Mouse (Mus musculus): Measurements from ENCODE around the gene Hdac7.

The Hdac7 gene

GRCm38 (mm10) chr15:97786412-97787112 lies 57.7 kb downstream of the Hdac7 start:
- DNase-seq = no peak

GRCm38 (mm10) chr15:97785731-97786411 lies 58.4 kb downstream of the Hdac7 start:
- no peak for DNase-seq

- peak; percentile 41 for DNase-seq
These were observed 59.6 kb downstream of the Hdac7 start for GRCm38 (mm10) chr15:97784561-97785161.

DNA sequence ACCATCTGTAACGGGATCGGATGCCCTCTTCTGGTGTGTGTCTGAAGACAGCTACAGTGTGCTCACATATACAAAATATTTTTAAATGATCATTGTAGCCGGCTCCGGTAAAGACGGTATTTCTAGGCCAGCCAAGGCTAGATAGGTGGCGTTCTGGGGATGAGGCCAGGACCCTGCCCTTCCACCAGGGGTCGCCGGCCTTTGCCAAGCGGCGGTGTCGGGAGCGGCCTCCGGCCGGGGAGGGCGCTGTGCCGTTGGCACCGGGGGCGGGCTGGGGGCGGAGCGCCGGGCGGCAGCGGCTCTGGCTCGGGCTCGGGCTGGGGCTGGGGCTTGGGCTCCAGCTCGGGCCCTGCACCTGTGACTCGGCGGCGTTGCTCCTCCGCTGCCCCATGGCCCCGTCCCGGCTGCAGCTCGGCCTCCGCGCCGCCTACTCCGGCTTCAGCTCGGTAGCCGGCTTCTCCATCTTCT lies 60.2 kb downstream of the Hdac7 start:
- DNase-seq = peak; percentile 94

- DNase-seq = peak; percentile 88
These were observed 61.6 kb downstream of the Hdac7 start for GRCm38 (mm10) chr15:97782749-97783105.

DNA sequence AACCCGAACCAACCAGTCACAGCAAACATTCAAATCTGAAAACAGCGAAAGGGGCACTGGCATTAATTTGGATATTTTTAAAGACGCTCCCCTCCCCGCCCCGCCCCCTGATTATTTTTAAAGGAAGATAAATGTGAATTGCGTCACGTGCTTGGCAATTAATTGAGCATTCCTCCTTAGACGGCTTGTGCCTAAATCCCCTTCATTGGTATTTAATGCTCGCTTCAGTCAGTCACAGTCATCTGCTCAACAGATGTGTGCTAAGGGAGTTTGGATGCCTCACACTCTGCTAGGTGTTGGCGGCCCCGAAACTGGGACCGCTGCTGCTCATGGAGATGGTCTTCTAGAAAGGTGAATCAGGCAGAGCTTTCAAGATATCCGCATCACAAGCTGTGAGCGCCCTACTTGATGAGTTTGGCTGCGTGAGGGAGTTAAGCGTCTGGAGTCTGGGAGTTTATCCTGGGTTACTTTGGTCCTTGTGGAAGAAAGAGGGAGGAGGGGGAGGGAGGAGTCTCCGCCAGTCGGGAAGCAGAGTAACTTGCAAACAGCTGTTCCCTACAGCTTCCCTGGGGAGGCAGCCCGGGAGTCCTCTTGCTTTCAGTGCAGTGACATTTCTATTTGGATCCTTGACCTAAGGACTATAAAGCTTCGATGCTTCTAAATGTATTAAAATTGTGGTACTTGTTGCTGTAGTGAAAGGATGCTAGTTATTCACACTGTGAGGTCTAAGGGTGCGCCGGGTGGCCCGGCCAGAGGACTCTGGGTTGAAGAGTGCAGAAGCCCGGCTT lies 62.1 kb downstream of the Hdac7 start:
- DNase-seq = no peak

DNA sequence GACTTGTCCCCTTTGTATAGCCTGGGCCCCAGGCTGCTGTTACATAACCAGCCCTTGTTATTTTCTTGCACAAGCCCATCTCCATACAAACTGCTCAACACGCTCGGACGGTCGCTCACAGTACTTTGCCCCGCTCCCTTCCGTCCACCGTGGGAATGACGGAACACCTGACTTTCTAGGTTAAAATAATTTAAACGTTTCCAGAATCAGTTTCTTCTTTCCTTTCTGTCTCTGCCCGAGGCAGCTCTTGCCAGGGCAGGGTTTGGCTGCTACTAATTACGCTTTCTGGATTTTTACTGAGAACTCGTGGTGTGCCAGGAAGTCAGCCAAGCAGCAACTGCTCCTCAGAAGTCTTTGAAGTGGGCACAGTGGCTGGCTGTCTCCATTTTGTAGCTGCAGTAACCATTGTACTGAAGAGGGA lies 63.7 kb downstream of the Hdac7 start:
- DNase-seq = peak; percentile 35

GRCm38 (mm10) chr15:97779576-97779975 lies 64.7 kb downstream of the Hdac7 start:
- no peak for DNase-seq

- peak; percentile 44 for DNase-seq
These were observed 65.8 kb downstream of the Hdac7 start, which contains the start of gene Slc48a1 for GRCm38 (mm10) chr15:97778311-97779098. Gene Slc48a1, plus strand, starts transcription at chr15:97778520.

- no peak for DNase-seq
These were observed 67.4 kb downstream of the Hdac7 start for GRCm38 (mm10) chr15:97776919-97777318.

DNA sequence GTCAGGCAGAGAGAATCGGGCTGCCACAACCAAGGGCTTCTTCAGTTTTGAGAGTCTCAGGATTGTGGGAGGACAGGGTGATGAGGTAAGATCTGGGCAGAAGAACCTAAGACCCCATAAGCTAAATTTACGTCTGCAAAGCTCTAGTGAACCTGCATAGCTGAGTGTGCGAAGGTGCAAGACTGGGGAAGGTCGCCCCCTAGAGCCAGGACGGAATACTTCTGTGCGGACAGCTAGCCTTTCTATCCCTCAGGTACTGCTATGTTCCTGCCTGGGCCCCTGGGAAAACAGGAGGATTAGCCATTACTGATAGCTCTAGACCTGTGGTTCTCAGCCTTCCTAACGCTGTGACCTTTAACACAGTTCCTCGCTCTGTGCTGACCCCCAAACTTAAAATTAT lies 67.8 kb downstream of the Hdac7 start:
- peak; percentile 89 for DNase-seq

DNA sequence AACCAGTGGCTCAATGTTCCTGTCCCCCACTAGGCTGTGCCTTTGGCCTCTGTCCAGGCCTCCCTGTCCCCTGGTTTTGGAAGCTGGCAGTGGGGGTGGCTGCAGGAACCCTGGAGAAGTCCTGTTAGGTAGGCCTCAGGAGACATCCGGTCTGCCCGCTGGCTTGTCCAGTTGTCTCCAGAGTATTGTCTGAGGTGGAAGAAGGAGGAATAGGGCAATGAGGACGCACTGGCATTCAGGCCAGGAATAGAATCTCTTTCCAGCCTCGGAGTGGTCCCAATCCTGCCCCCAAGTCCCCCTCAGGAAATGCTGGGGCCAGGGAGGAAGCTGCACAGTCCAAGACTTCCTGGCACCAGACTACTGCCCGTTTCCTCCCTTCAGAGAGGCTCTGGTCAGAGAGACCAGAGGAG lies 70.3 kb downstream of the Hdac7 start:
- DNase-seq = peak; percentile 46

DNA sequence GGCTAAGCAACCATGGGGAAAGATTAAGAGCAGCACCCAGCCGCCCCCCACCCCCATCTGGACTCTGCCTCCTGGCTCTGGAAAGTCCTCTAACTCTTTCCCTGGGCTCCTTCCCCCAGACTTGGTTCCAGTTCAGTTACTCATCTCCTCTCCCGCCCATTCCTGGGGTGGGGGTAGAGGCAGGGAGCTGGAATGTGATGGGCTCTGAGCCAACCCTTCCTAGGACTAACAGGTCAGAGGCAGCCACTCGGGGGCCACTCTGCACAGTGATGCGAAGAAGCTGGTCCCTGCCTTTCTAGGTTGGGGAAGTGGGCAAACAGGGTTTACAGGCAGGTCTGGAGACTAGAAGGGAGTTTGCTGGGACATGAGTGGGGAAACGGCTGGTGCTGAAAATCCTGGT lies 71.2 kb downstream of the Hdac7 start:
- peak; percentile 89 for DNase-seq

DNA sequence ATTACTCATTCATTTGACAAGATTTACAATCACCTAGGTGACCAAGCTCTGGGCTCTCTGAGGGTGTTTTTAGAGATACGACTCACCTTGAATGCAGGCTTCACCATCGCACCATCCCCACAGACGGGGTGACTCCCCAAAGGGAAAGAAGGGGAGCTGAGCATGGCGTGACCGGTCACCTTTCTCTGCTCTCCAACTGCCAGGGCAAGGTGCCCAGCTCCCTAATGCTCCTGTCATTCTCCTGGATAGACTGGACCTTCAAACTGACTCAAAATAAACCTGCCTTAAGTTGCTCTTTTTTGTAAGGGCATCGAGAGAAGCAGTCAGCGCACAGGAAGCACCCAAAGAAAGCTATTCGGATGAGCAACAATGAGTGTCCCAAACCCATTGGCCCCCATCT lies 74.0 kb downstream of the Hdac7 start:
- no peak for DNase-seq

DNA sequence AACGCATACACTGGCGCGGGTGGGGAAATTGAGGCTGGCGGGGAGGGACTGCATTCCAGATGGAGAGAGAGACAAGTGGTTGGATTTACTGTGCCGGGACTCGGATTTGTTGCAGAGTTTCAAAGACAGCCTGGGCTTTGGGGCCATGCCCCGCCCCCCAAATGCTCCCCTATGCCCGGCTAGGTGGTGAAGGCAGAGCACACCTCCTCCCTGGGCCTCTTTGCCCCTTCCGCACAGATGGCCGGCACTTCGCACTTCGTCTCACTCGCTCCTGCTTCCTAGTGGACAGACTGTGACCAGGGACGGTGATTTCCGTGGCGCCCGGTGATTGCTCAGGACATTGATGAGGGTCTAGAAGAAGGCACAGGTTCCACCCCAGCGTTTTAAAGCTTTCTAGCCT lies 76.1 kb downstream of the Hdac7 start:
- peak; percentile 65 for DNase-seq

- peak; percentile 88 for DNase-seq
These were observed 76.8 kb downstream of the Hdac7 start, which contains the start of gene Rapgef3 for GRCm38 (mm10) chr15:97767280-97768186. Gene Rapgef3, minus strand, starts transcription at chr15:97767972.

DNA sequence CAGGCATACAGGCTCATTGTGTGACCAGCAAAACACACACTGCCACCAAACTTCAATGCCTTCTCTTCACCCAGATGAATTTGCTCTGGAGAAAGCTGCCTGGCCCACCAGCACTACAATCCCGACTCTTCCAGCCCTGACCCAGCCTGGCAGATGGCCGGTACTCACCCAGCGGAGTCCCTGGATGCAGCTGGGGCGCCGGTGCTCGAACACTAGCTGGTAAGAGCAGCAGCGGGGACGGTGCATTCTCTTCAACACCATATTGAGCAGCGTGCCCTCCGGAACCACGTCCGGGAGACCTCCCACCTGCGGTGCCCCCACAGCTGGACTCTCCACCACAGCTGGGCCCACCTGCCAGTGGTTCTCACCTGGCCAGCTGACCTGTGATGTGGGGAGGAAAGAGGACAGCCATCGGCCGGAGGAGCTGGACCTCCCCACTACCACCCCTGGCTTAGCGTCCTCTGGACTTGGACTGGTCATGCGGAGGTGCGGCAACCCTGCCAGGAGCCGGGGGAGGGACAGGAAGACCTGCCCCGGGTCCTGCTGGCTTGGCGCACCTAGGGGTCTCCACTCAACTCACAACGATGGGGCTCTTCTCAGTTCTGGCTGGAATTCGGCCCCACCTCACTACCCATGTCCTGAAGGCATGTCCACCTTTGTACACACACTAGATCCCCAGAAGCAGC lies 77.6 kb downstream of the Hdac7 start:
- peak; percentile 47 for DNase-seq

DNA sequence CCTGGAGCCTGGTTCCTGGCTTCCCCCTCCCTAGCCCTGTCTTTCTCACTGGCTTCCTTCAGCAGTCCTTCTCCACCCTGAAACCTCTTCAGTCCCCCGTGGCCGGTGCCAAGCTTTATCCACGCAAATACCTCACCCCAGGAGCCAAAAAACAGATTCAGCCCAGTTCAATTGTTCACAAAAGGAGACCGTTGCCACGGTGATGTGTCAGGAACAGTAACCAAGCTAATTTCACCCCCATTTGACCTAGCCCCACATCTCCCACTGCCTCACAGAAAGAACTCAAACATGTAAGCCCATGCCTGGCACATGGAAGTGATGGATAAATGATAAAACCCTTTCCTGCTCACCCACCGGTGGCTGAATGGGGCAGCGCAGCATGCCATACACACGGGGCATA lies 78.1 kb downstream of the Hdac7 start:
- no peak for DNase-seq

- peak; percentile 35 for DNase-seq
These were observed 79.1 kb downstream of the Hdac7 start for GRCm38 (mm10) chr15:97765090-97765794.

DNA sequence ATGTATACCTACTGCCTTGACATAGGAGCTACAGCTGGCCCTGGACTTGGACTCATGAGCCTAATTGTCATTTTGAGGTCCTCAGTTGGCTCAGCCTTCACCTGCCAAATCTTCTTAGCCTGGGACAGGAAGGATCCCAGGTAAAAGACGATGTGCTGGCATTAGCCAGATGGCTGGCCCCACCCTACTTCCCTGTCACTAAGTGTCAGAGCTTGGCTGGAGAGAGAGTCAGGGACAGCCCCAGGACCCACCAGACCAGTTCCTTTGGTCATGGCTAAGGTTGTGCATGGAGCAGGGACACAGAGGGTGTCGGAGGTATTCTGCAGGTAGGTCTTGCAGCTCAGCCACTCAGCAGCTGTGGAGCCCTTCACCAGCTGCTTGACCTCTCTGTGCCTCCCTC lies 79.8 kb downstream of the Hdac7 start:
- DNase-seq = no peak

All from lung, postnatal 14 days (tissue).